Mouse (Mus musculus) liver, embryonic 13.5 days (tissue): ENCODE measurements around the gene Stub1. TPM values are rescaled to one million over a fixed set of nuclear protein-coding genes. Genes with fewer than 3 reads are reported as not detected.

Experiments
- ATAC-seq: fragments of 200-750 bp; cut with Nextera tagmentation; 2 replicates; pipeline ENCODE4 v1.8.0; 2017; ENCODE audit warnings: low read depth, mild to moderate bottlenecking, moderate number of reproducible peaks, moderate library complexity
- DNase-seq: peaks from one replicate; pipeline ENCODE4 v3.0.0; 2022
- H3K27ac ChIP-seq: fragments of 300-500 bp; sonication (generic); 2 replicates; pipeline ENCODE4 v1.5.1; 2015; ENCODE audit warnings: moderate library complexity, mild to moderate bottlenecking, inconsistent platforms
- H3K27me3 ChIP-seq: fragments of 300-500 bp; sonication (generic); 2 replicates; pipeline ENCODE4 v1.6.1; 2015; ENCODE audit warnings: mild to moderate bottlenecking, inconsistent platforms
- H3K36me3 ChIP-seq: fragments of 300-500 bp; sonication (generic); 2 replicates; pipeline ENCODE4 v1.6.1; 2015; ENCODE audit warnings: mild to moderate bottlenecking, inconsistent platforms
- H3K4me1 ChIP-seq: fragments of 300-500 bp; sonication (generic); replicated peaks from 2 replicates; pipeline ENCODE4 v1.6.1; 2015; ENCODE audit warnings: inconsistent platforms
- H3K4me2 ChIP-seq: fragments of 300-500 bp; sonication (generic); 2 replicates; pipeline ENCODE4 v1.6.1; 2015; ENCODE audit warnings: inconsistent platforms, mild to moderate bottlenecking, moderate library complexity
- H3K4me3 ChIP-seq: fragments of 300-500 bp; sonication (generic); replicated peaks from 2 replicates; pipeline ENCODE4 v1.5.1; 2015; ENCODE audit warnings: mild to moderate bottlenecking, inconsistent platforms
- H3K9ac ChIP-seq: fragments of 300-500 bp; sonication (generic); 2 replicates; pipeline ENCODE4 v1.6.1; 2015; ENCODE audit warnings: mild to moderate bottlenecking, inconsistent platforms
- H3K9me3 ChIP-seq: fragments of 300-500 bp; sonication (generic); replicated peaks from 2 replicates; pipeline ENCODE4 v1.6.1; 2016; ENCODE audit warnings: inconsistent platforms
- WGBS: fragments of 180-500 bp; shearing (Covaris S2); methylation state at CpG from one replicate; pipeline ENCODE4 v1.1.7; 2015; ENCODE audit not compliant: insufficient replicate concordance; 5-methylcytosine and 5-hydroxymethylcytosine counted together
- polyA plus RNA-seq: library from polyadenylated mRNA; unstranded; fragments of >200 nt; fragmentation: Nextera tagmentation; extraction: Ambion mirVana; gene quantifications from 2 replicates; pipeline ENCODE4 v1.2.1, GENCODE M21; 2015

The Stub1 gene
- polyA plus RNA-seq, 1 experiment from 2014 or later: 130 TPM

DNA sequence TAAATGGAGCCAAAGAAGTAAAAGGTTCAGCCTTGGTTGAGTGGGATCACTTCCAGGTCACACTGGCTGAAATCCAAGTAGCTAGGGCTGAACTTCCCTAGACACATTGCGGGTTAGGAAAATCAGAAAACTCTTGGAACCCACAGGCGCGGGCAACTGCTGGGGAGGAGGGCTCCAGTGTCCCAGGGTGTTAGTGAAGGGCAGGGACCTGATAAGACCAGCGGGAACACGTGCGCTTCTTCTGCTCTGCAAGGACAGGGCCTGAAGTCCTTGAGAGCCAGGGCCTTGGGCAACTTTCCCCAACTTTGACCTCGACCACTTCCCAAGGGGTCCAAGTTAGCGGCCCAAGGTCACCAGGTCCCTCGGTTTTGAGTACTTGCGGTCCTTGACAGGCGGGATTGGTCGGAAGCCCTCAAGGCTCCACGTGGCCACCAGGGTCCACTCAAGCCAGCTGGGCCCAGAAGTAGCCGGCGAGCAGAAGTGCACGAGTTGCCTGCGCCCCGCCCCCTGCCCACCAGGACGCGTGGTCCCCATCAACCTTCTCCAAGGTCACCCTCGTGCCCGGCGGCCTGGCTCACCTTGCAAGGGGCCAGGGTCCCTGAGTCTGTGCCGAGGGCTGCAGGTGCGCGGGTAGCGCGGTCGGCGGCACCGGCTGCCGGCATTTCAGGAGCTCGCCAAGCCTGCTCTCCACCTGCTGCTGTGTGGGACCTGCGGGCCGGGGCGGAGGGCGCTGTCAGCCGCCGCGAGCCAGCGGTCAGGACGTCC is 34.8 kb upstream of the Stub1 start:
- peaks cover 22% of the 10 kb centered on the region for H3K36me3 ChIP-seq
- peak; percentile 60 for ATAC-seq
- H3K27me3 ChIP-seq: no peaks in the 10 kb centered on the region
- H3K9ac ChIP-seq: peak overlapping the region; percentile 80
- H3K27ac ChIP-seq: peak overlapping the region; percentile 74
- H3K4me2 ChIP-seq: peak overlapping the region; percentile 90
- peaks cover 36% of the 10 kb centered on the region for H3K4me1 ChIP-seq
- DNase-seq: no peak
- peak overlapping the region; percentile 74 for H3K4me3 ChIP-seq
- H3K9me3 ChIP-seq: no peaks in the 10 kb centered on the region
- WGBS: under 1% methylated on average over 42 of the region's 42 CpGs

DNA sequence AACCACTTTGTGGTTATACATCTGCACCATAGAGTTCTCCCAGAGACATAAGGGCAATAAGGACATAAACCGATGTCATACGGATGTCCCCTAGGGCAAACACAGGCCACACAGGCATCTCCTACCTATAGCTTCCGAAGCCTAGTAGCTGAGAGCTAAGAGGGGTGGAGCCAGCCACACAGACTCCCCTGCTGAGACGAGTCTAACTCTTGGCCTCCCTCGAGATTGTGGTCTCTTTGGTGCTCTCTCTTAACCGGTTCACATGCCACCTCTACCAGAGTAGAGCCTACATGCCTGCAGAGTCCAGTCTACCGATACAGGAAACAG is 34.3 kb upstream of the Stub1 start:
- Histone ChIP-seq H3K27me3 (no peaks in the 10 kb centered on the region), H3K36me3 (peaks cover 25% of the 10 kb centered on the region), H3K9me3 (no peaks in the 10 kb centered on the region), H3K27ac (peak overlapping the region; percentile 74), H3K4me2 (peak overlapping the region; percentile 90), H3K4me1 (peaks cover 39% of the 10 kb centered on the region), H3K4me3 (peak overlapping the region; percentile 74), H3K9ac (peak overlapping the region; percentile 80)
- 2% methylated on average over 7 of the region's 7 CpGs for WGBS
- peak; percentile 58 for ATAC-seq
- DNase-seq: no peak

DNA sequence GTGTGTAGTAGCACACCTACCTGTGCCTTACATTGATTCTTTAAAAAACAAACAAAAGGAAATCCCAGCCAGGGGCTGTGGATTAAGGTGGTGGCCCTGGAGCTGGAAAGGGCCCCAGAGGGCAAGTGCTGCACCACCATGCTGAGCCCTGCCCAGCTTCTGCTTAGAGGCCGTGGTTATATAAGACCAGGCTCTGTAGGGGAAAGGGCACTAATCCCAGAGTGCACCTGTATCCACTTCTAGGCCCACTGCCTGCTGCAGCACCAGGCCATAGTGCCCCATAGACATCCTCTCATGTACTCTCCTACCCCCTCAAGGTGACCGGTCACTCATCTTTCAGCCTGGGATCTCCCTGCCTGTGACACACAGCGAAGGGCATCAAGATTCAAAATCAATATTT is 33.0 kb upstream of the Stub1 start:
- H3K4me3 ChIP-seq: no peak overlapping the region

DNA sequence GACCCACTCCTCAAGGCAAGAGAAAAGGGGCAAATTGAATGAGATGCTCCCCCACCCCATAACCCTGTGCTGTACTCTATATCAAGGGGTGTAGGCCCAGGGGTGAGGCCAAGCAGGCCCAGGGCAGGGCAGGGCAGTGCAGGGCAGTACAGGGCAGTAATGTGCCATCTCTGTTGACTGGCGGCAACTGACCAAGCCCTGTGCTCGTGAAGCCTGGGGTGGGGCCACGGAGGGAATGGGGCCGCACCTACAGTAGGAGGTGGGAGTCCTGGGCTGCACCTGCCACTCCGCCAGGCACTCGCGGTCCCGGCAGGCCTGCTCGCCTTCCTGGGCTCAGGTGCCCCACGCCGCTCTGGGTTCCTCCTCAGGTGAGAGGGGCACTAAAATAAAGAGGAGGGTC is 32.1 kb upstream of the Stub1 start:
- DNase-seq (no peak), ATAC-seq (no peak)
- no peak overlapping the region for H3K9ac ChIP-seq
- WGBS: 89% methylated on average over 11 of the region's 11 CpGs
- peaks cover 25% of the 10 kb centered on the region for H3K36me3 ChIP-seq
- H3K4me1 ChIP-seq: peaks cover 58% of the 10 kb centered on the region
- H3K4me2 ChIP-seq: no peak overlapping the region
- H3K27ac ChIP-seq: no peak overlapping the region
- no peaks in the 10 kb centered on the region for H3K9me3 ChIP-seq
- no peaks in the 10 kb centered on the region for H3K27me3 ChIP-seq
- H3K4me3 ChIP-seq: no peak overlapping the region

More for the DNA sequence above, 33.0 kb upstream of the Stub1 start:
- Histone ChIP-seq H3K36me3 (peaks cover 25% of the 10 kb centered on the region), H3K4me2 (0 out of 2 replicates have a peak overlapping the region, but pooled peaks have one; percentile 90), H3K27ac (no peak overlapping the region), H3K9ac (peak overlapping the region; percentile 33; the same call in 1 of the 2 replicates), H3K9me3 (no peaks in the 10 kb centered on the region), H3K27me3 (no peaks in the 10 kb centered on the region), H3K4me1 (peaks cover 50% of the 10 kb centered on the region)
- DNase-seq (no peak), ATAC-seq (no peak)
- 86% methylated on average over 3 of the region's 3 CpGs for WGBS

DNA sequence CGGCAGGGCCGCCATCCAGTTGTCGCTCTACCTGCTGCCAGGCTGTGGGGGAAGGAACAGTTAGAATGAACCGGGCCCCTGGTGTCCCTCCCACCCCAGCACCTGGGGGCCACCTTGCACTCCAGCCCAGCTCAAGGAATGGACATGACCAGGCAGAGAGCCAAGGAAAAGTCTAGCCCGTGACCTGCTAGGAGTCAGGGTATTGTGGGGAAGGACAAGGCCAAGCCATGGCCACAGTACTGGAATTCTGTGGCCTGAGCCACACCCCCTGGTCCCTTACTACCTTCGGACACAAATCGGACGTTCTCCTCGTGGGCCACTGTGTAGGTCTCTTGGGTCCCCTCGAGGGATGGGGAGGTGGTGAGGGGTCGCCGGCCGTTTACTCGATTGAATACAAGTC is 31.1 kb upstream of the Stub1 start:
- H3K36me3 ChIP-seq: peaks cover 28% of the 10 kb centered on the region
- WGBS: 89% methylated on average over 14 of the region's 14 CpGs
- H3K4me1 ChIP-seq: peaks cover 68% of the 10 kb centered on the region
- no peak overlapping the region for H3K9ac ChIP-seq
- no peak overlapping the region for H3K4me2 ChIP-seq
- no peak for DNase-seq
- H3K27ac ChIP-seq: no peak overlapping the region
- no peak overlapping the region for H3K4me3 ChIP-seq
- ATAC-seq: no peak
- no peaks in the 10 kb centered on the region for H3K27me3 ChIP-seq
- H3K9me3 ChIP-seq: no peaks in the 10 kb centered on the region

DNA sequence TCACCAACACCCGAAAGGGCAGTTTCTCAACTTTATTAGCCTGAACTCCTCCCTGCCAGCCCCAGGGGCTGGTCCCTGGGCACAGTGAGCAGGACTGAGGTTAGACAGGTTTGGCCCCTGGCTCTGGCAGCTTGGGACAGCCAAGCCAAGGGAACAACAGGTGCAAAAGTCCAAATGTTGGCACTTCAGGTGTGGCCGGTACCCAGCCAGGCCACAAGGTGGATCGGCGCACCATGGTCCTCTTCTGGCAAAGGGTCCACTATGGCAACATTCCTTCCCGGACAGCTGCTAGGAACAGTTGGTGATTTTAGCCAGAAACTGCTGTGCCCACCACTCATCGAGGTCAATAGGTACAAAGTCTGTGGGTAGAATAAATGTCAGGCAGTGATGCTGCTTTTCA is 30.5 kb upstream of the Stub1 start:
- ATAC-seq: no peak
- Histone ChIP-seq H3K4me1 (peaks cover 64% of the 10 kb centered on the region), H3K4me3 (no peak overlapping the region), H3K4me2 (no peak overlapping the region), H3K27ac (no peak overlapping the region), H3K27me3 (no peaks in the 10 kb centered on the region), H3K36me3 (peaks cover 28% of the 10 kb centered on the region), H3K9ac (no peak overlapping the region), H3K9me3 (no peaks in the 10 kb centered on the region)
- WGBS: 91% methylated on average over 6 of the region's 6 CpGs
- no peak for DNase-seq

DNA sequence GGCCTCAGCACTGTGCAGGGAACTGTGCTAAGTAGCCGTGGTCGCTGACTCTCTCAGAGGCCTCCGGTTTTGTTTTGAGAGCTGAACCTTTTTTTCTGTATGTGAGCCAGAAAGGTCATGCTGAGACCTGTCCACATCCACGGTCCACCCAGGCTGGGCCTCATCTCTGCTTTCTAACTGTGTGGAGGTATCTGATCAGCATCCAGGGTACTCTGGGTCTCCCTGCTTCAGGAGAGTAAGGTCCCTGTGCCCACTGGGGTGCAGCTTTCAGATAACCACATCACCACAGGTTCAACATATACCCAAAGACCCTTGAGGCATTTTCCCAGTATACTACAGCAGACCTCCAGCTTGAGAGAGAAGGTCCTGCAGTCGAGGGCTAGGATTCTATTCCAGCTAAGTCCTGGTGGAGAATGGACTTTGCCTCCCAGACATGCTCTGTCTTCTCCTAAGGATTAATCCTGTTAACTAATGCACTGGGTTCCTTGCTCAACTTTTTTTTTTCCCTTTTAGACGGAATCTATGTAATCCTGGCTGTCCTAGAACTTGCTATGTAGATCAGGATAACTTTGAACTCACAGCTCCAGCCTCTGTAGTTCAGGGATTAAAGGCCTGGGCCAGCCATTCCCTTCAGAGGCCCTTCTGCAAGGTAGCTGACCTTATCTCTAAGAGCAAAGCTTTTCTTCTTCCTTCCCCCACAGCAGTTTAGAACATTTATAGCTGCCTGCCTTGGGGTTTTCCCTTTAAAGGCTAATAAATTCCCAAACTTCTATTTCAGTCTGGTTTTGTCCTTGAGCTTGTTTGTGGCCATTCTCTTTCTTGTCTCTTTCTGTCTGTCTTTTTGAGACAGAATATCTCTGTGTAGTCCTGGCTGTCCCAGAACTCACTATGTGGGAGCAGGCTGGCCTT is 28.8 kb upstream of the Stub1 start:
- peak; percentile 25 for ATAC-seq
- H3K9me3 ChIP-seq: no peaks in the 10 kb centered on the region
- 10% methylated on average over 6 of the region's 6 CpGs for WGBS

DNA sequence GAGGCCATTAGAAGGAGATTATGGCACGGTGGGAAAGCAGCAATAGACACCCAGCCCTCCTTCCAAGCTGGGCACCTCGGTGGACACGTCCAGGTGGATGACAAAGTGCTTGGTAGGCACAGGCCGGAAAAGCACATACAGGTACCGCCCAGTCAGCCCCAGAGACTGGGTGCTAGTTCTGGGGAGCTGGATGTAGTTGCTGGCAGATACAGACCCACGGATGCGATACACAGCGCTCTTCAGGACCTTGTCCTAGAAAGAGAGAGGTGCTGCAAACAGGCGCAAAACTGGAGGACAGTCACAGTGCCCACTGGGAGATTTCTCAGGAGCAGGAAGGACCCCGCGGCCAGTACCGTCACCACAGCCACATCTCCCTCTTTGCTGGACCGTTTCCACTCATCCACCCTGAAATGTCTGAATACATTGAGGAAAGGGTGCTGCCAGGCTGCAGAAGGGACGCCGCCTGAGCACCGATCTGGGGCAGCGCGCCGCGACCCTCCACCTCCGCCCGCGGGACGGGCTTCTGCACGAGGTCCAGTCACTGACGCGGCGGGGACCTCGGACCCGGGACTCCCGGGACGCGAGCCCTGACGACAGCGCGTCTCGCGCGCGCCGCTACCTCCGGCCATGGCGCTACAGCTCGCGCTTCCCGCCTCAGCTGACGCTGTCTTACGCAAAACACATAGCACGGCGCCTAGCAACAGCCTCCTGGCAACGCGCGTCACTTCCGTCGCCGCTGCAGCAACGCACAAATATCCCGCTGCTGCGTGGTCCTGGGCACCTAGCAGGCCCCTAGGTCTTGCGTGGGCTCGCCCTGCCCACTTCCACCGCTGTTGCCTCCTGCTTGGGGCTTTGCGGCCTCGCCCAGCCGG is 27.9 kb upstream of the Stub1 start, which contains the start of gene Wdr90:
Gene Wdr90 (minus strand): TSS at position 670 of the 872 bp plus-strand sequence.
- Histone ChIP-seq H3K9me3 (no peaks in the 10 kb centered on the region), H3K4me3 (peak within 1 kb of the TSS; percentile 80), H3K27me3 (no peaks in the 10 kb centered on the region), H3K4me1 (peaks cover 38% of the 10 kb centered on the region), H3K4me2 (peak within 1 kb of the TSS; percentile 97), H3K27ac (peak within 1 kb of the TSS; percentile 75), H3K9ac (peak within 1 kb of the TSS; percentile 90), H3K36me3 (peaks cover 28% of the 10 kb centered on the region)
- ATAC-seq: peak; percentile 90
- peak; percentile 82 for DNase-seq
- WGBS: 5% methylated on average over 65 of the region's 65 CpGs

More for the DNA sequence above, 28.8 kb upstream of the Stub1 start:
- H3K4me2 ChIP-seq: peak overlapping the region; percentile 97
- H3K27ac ChIP-seq: peak overlapping the region; percentile 70
- H3K27me3 ChIP-seq: no peaks in the 10 kb centered on the region
- H3K9ac ChIP-seq: peak overlapping the region; percentile 90
- peaks cover 28% of the 10 kb centered on the region for H3K36me3 ChIP-seq
- peaks cover 47% of the 10 kb centered on the region for H3K4me1 ChIP-seq
- no peak for DNase-seq
- H3K4me3 ChIP-seq: peak overlapping the region; percentile 80

DNA sequence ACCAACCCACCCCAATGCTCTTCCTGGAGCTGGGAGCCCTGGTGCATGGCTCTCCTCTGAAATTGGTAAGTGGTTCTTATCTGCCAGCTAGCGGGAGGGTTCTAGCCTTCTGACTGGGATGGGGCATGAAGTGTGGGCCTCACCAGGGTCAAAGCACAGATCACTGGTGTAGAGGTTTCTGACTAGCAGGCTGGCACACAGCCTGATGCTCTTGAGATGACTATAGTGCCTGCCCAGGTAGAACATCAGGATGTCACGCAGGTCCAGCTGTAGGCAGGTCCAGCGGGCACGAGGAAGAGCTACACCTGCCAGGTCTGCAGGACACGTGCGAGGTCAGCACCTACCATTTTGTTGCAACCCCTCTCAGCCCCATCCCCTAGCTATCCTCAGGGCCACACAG is 27.0 kb upstream of the Stub1 start:
- no peaks in the 10 kb centered on the region for H3K9me3 ChIP-seq
- peaks cover 33% of the 10 kb centered on the region for H3K36me3 ChIP-seq
- H3K27ac ChIP-seq: peak overlapping the region; percentile 75
- ATAC-seq: no peak
- peak overlapping the region; percentile 97 for H3K4me2 ChIP-seq
- peak overlapping the region; percentile 80 for H3K4me3 ChIP-seq
- peaks cover 34% of the 10 kb centered on the region for H3K4me1 ChIP-seq
- DNase-seq: no peak
- 83% methylated on average over 6 of the region's 6 CpGs for WGBS
- H3K27me3 ChIP-seq: no peaks in the 10 kb centered on the region
- peak overlapping the region; percentile 90 for H3K9ac ChIP-seq

DNA sequence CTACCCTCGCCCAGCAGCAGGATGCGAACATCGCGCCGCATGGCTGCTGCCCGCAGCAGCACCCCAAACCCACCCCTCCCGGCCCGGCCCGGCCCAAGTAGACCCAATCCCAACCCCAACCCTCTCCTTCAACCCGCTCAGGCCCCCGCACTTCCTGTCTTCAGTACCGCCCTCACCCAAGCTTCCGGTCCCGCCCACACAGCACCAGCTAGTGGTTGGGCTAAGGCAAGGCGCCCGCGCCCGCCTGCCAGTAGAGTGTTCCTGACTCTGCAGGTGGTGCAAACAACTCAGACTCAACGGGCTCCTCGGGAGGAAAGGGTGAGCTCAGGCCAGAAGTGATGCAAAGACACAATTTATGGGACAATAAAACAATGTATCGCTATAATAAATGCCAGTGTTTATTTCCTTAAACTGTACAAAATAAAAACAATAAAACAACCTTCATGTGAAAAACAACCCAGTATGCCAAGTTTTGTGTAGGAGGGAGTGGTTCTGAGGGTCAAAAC is 11.2 kb upstream of the Stub1 start, which contains the start of gene Rhot2:
Gene Rhot2 (minus strand): TSS at position 456 of the 506 bp plus-strand sequence.
- no peaks in the 10 kb centered on the region for H3K9me3 ChIP-seq
- 1% methylated on average over 21 of the region's 21 CpGs for WGBS
- H3K27ac ChIP-seq: peak within 1 kb of the TSS; percentile 86
- peaks cover 84% of the 10 kb centered on the region for H3K36me3 ChIP-seq
- H3K4me2 ChIP-seq: peak within 1 kb of the TSS; percentile 87
- ATAC-seq: peak; percentile 96
- H3K4me1 ChIP-seq: peaks cover 40% of the 10 kb centered on the region
- DNase-seq: peak; percentile 93
- peak within 1 kb of the TSS; percentile 81 for H3K9ac ChIP-seq
- peak within 1 kb of the TSS; percentile 74 for H3K4me3 ChIP-seq
- H3K27me3 ChIP-seq: no peaks in the 10 kb centered on the region
